Mouse (Mus musculus) right cerebral cortex, postnatal 14 days (tissue): ENCODE measurements around the gene Tle6.
"Not testable (repeated sequence)": the region's sequence is repeated elsewhere in the genome, so short reads cannot be mapped to it uniquely, and the experiment has no call there.

Source experiments
- DNase-seq: peaks from one replicate; pipeline ENCODE4 v3.0.0; 2022

Gene Tle6

DNA sequence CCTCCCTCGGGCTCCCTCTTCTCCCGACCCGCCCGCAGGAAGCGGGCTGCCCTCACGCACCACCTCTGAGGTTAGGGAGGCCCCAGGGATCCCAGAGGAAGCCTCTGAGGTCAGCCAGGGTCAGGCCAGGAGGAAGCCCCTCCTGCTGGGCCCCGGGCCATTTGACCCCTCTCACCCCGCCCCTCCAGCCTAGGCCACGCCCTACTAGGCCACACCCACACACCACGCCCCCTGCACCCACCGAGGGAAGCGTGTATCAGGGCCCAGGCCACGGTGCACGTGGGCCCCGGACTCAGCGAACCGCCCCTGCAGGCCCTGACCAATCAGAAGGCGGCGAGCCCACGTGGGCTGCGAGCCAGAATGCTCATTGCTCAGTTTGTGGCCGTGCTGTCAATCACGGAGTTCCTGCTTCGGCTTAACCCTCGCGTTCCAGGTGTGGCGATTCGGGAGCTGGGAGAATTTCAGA, at the start of gene Tle6:
Gene Tle6 (minus strand): TSS at position 336 of the 466 bp plus-strand sequence.
- peak; percentile 96 for DNase-seq

DNA sequence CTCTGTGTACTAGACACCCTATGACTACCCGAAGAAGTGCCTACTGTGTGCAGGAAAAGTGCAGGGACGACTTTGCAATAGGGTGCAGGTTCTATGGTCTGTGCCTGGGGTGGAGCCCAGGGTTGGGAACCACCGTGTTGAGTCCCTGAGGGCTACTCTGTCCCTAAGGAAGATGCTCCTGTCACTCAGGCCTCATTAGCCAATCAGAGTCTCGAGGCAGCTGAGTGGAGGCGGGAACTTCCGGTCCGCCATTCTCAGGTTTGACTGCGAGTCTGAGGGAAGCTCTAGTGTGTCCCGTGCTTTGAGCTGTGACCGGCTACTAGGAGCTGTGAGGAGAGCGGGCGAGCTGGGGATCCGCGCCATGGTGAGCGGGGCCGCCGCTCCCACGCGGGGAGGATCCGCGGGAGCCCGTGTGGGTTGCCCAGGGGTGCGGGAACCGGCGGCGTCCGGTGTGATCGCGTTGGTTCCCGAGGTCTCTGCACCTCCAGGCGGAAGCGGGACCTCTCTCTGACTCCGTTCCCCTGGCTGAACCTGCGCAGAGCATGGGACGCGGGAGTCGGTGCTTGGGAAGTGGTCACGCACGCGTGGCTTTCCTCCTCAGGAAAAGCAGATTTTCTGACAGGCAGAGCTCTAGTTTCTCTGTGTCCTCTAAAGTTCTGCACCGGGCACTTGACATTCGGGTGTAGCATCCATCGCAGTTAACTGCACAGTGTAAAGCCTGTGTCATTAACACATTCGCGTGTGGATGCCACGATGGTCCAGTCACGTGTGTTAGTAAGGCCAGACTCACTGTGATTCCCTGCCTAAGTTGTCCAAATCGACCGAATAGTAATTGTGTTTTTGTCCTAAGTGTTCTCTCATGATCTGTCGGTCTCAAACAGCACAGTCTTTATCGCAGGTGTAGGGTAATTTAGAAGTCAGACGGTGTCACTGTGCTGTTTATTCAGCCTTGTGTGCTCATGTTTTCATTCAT, 48.2 kb upstream of the Tle6 start, which contains the start of gene Gm10778:
Gene Gm10778 (plus strand): TSS at position 257 of the 973 bp plus-strand sequence.
- peak; percentile 79 for DNase-seq

DNA sequence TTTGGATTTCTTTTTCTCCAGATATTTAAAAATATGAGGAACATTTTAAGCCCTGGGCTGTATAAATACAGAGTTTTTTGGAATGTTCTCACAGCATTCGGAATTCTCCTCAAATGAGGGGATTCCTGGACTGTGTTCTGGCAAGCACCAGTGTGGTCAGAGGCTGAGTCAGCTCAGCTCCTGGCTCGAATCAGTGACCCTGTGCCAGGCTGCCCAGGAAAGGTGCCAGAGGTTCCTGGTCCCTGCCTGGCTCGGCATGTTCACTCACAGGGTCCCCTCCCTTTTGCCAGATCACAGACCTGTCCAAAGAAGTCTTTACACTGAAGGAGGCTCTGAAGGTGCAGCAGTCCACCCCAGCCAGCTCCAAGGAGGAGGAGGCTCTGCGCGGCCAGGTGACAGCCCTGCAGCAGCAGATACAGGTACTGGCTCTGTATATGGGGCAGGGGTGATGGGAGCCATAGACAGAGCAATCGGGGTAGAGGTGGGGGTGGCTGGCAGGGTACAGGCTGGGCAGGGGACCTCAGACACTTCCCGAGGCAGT, 45.2 kb upstream of the Tle6 start:
- no peak for DNase-seq

DNA sequence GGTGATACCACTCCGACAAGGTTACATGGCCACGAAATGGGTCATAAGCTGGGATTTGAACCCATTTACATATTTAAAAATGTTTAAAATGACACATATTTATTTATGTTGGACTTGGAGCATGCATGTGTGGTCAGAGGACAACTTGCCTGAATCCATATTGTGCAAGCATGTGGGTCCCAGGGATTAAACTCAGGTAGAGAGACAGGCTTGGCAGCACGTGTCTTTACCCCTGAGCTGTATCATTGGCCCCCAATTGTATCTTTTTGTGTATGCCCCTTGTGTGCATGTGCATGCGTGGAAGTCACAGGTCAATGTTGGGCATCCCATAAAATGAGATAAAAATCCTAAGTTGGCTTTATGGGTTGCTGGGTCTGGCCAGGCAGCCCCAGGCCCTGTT, 44.5 kb upstream of the Tle6 start:
- no peak for DNase-seq

DNA sequence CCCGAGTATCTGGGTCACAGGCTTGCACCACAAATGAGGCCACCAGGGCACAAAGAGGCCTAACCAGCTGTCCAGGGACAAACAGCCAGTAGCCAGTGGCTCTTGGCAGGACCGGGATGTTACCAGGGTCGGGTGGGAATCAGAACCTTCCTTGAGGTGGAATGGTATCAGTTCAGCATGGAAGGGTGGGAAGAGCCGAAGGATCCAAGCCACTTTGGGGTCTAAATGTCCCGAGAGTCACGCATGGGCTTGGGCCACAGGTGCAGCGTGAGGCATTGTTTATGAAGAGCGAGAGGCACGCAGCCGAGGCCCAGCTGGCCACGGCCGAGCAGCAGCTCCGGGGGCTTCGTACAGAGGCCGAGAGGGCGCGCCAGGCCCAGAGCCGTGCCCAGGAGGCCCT, 43.8 kb upstream of the Tle6 start:
- no peak for DNase-seq

DNA sequence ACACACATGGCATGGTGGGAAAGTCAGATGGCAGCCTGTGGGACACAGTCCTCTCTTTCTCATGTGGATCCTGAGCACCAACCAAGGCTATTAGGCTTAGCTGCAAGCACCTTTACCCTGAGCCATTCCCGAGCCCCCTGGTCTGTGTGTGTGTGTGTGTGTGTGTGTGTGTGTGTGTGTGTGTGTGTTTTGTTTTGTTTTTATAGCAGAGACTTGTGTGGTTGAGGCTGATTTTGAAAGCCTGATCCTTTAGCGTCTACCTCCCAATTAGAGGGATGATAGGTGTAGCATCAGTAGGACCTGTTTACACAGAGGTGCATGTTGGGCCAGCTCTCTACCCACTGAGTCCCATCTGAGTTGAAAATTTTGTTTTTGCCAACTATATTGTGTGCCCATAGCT, 43.3 kb upstream of the Tle6 start:
- no peak for DNase-seq

DNA sequence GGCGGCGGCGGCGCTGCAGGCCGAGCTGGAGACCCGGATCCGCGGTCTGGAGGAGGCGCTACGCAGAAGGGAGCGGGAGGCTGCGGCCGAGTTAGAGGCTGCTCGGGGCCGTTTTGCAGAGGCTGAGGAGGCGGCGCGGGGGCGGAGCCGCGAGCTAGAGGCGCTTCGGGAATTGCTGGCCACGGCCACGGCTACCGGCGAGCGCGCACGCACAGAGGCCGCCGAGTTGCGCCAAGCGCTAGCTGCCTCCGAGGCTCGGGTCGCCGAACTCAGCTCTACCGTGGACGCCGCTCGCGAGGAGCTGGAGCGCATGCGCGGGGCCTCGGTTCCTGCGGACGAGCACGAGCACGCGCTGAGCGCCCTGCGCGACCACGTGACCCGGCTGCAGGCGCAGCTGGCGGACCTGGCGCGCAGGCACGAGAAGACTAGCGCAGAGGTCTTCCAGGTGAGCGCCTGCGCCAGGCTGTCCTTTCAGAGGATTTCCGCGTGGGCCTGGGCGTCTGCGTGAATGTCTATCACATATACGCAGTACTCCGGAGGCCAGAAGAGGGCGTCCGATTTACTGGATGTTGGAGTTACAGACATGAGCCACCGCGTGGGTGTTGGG, 42.7 kb upstream of the Tle6 start:
- peak; percentile 96 for DNase-seq

DNA sequence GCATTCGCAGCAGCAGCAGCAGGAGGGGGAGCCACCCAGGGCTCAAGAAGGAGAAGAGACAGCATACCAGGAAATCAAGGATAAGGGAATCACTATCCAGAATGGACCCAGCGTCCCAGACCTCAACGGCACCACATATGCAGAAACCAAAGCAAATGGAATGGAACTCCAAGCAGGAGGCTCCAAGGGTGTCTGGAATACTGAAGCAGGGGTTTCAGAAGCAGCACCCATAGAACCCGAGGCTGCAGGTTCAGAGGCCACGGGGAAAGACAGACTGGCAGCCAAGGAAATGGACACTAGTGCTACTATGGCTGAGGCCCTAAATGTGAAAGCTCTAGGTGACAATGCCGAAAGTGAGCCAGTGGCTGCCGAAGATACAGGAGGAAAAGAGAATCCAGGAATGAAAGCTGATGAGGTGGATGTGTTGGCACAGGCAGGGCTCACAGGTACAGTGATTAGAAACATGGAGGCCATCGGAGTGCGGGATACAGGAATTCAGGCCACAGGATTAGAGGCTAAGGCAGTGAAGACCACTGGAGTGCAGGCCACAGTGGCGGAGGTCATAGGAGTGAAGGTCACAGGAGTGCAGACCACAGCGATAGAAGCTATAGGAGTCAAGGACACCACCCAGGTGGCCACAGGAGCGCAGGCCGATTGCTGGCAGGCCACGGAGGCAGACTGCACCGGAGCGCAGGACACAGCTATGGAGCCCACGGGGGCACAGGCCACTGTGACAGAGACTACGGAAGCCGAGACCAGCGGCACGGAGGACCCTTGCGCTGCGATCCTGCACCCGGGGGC, 42.0 kb upstream of the Tle6 start:
- DNase-seq, result no peak

DNA sequence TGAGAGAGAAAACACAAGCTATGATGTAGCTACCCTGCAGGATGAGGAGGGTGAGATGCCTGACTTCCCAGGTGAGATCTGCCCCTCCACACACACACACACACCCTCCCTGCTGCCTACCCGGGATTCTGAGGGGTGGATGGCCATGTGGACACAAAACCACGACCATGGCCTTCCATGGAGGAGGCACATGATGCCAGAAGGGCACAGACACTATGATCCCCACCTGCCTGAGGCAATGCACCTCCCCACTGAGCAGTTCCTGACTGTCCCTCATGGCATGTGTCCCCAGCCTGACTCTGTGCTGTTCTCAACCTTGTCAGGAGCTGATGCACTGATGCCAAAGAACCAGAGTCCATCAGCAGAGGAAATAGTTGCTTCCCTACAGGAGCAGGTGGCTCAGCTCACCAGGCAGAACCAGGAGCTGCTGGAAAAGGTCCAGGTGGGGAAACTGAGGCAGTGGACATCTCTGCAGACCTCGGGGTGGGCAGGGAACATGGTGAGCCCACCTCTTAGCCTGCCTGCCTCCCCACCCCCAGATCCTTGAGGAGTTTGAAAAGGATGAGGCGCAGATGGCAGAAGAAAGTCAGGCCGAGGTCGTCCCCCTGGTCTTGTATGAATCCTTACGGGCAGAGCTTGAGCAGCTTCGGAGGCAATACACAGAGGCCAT, 41.2 kb upstream of the Tle6 start:
- no peak for DNase-seq

DNA sequence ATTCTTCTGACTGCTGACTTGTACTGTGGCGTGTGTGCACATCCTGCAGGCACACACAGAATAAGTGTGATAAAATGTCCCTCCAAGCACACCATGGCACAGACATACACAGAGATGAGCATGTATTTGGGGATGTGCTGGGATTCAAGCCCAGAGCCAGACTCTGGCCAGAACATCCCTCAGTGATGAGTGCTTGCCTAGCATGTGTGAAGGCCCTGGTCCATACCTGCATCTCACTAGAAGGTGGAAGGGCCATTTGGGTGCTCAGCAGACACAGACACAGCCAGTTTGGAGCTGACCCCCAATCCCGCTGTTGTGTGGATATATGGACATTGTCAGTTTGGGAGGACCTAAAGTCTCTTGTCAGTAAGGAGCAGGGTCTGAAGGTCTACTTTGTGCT, 40.7 kb upstream of the Tle6 start:
- DNase-seq, result no peak

DNA sequence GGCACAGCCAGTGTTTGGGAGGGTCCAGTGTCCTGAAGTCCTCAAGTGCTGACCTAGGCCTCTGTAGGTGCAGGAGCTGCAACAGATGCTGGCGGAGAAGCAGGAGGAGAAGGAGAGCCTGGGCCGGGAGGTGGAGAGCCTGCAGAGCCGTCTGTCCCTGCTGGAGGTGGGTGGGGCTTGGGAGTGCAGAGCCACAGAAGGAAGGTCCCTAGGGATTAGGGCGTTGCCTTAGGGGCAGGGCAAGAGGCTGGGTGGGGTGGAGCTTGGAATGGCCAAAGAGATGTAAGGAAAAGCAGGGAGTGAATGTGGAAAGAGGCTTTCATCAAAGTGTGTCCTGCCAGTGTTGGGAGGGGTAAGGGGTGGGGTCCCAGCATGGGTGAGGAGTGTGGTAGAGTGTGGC, 40.0 kb upstream of the Tle6 start:
- not testable (repeated sequence) for DNase-seq

DNA sequence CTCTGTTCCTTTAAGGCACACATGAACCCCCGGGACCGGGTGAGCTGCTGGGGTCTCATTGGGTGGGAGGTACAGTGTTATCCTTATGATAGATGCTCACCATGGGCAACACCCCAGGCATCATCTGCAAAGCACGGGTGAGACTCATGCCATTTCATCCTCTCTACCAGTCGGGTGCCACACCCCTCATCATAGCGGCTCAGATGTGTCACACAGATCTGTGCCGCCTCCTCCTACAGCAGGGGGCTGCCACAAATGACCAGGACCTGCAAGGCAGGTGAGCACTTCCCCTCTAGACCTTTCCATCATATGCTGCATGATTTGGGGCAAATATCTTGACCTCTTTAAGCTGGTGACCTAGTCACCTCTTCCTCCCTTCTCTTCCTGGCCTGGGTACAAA, 37.2 kb upstream of the Tle6 start:
- DNase-seq, result no peak

DNA sequence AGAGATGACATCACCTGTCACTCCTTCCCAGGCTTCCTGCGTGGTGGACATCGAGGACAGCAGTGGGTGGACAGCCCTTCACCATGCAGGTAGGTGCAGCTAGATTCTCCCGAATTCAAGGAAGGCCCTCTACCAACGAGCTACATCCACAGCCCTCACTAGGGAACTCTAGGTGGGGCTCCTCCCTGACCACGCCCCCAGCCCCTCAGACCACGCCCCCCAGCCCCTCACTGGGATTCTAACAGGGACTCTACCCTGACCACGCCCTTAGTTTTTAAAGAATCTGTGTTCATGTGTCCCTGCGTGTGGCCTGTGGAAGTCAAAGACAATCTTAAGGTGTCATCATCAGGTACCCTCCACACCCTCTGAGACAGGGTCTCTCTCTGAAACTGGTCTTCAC, 35.5 kb upstream of the Tle6 start:
- DNase-seq, result no peak

DNA sequence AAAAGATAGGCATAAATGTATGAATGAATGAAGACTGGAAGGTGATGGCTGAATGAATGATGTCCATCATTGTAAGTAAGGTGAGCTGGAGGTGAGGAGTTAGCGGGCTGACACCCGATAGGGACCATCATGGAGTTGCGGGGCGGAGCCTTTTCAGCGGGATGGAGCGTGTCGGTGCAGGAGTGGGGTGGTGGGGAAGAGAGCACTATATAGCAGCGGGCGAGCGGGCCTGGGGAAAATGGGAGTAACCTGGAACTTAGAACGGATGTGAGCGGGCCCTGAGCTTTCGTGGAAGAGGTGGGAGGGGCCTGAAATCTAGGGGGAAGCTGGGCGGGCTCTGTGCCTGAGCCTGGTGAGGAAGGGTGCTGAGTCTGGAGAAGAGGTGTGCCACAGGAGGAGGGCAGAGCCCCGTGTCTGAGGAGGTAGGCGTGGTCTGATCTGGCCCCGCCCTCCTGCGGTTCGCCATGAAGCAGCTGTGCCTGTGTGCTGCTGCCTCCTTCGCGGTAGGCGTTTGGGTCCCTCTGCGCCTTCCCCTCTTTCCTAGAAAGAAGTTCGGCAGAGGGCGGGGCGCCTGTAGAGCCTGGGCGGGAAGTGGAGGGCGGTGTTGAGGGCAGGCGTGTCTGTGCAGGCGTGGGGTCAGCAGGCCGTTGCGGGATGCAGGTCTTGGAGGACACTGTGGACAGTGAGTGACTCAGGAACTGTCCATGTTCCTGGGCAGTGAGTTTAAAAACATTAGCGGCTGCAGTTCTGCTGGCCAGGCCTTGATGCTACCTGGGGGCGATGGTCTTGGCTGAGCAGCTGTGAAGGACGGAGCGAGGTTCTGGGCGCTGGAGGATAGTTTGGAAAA, 32.6 kb upstream of the Tle6 start:
- DNase-seq, result peak; percentile 82

DNA sequence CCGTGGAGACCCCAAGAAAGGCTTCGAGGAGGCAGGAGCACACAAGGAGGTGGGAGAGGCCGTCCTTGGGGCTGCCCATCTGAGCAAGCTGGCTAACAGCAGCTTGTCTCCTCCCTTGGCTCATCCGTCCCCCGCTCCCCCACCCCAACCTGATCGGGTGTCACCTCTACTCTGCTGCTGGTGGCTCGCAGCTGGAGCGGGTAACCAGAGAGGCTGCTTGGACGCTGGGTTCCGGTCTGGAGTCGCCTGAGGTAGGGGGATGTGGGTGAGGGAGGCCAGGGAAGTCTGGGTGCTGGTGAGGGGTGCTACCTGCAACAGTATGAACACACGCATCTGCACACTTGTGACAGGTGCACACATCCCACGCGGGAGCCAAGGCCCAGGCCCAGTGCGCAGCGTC, 27.5 kb upstream of the Tle6 start, which contains the start of gene Ankrd24:
Gene Ankrd24 (plus strand): TSS at position 151 of the 400 bp plus-strand sequence.
- no peak for DNase-seq

DNA sequence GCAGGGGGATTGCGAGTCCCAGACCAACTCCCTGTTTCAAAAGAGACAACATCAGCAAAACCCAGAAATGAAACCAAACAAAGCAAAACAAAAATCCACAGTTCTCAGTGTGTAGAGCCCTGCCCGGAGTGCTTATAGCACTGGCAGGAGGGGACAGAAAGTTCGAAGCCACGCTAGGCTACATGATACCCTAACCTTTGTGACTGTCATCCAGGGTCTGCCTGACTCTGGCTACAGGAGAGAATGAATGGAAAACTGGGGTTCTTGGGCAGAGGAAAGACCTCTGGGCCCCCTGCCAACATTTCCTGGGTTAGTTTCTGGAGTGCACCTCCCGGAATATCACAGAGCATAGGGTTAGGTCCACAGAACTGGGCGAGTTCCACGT, 27.0 kb upstream of the Tle6 start:
- no peak for DNase-seq

DNA sequence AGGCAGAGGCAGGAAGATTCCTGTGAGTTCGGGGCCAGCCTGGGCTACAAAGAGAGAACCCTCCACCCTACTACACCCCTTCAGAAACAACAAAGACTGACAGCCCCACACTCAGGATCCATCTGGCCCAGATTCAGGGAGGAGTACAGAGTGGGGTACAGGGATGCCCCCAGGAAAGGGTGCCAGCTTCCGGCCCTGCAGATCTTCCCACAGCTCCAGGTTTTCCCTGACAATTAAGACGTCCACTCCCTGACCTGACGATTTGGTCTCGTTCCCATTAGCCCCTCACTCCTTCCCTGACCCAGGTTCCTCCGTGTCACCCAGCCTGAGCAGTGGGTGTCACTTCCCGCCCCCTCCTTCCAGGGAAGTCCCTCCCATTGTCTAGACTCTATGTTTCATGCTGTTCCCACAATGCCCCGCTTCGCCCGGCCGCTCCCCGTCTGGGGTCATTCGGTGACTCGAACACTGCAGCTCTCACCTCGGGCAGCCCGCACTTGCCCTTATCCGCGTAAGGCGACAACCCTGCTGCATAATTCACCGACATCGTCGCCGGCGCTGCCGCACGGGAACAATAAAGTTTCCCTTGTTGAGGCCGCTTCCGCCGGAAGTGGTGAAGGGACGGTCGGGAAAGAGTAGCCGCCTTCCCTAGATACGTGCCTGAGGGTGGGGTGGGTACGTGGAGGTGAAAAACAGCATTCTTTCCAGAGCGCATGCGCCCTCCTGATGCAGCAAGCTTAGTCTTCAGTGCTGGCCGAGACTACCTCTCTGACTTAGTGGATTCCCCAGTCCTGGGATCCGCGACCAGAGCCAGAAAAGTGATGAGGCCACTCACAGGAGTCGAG, 26.3 kb upstream of the Tle6 start, which contains the start of gene Sirt6:
Gene Sirt6 (minus strand): TSS at position 804 of the 842 bp plus-strand sequence.
- peak; percentile 90 for DNase-seq

DNA sequence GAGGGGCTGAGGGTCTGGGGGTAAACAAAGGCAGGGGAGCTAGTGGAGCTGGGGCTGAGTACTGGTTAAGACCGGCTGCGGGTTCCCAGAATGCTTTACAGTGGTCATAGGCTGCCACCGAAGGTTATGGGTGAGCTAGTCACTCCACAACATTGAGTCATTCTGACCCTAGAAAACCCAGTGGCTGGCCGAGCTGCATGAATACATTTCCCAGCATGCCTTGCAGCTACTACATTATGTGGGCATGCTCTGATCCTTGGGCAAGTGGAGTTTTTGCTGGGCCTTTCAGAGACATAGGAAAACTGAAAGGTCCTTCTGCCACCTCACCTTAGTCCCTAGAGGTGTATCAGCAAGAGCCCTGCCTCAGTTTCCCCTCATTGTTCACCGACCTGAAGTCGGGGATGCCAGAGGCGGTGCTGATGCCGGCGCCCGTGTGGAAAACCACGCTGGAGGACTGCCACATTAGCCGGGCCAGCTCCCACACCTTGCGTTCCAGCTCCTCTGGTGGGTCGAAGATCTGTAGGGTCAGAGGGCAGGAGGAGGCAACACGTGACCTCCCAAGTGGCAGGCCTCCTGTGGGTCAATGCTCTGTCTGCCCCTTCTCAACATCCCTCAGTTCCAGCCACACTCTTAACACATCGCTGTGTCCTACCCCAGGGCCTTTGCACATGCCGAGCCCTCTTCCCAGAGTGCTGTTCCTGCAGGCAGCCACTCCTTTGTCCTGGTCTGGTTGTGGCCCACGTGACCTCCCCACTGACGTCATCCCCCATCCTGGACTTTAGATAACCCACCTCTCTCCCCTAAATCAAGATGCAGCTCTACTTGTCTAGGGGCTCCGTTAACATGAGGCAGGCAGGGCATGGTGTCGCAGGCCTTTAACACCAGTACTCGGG, 25.5 kb upstream of the Tle6 start:
- no peak for DNase-seq

DNA sequence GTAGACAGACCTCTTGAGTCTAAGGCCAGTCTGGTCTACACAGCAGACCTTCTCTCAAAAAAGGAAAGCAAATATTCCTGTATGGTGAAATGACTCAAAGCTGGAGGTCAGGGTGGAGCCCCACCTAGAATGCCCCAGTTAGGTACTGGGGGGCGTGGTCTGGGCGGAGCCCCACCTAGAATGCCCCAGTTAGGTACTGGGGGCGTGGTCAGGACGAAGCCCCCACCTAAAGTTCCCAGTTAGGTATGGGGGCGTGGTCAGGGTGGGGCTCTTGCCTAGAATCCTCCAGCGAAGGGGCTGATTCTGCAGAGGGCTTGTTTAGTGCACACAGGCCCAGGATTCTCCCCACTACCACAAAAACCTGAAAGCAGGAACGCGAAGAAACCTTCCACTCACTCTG, 22.6 kb upstream of the Tle6 start:
- no peak for DNase-seq
